Mouse (Mus musculus) A20 (cell line): ENCODE data around the gene Tnnc2.

Source experiments
- DNase-seq: peaks from one replicate; pipeline ENCODE4 v3.0.0-alpha.2; 2011; ENCODE audit warnings: low read depth, low spot score

The Tnnc2 gene

GRCm38 (mm10) chr2:164737377-164738090 lies 42.2 kb downstream of the Tnnc2 start:
- no peak for DNase-seq

DNA sequence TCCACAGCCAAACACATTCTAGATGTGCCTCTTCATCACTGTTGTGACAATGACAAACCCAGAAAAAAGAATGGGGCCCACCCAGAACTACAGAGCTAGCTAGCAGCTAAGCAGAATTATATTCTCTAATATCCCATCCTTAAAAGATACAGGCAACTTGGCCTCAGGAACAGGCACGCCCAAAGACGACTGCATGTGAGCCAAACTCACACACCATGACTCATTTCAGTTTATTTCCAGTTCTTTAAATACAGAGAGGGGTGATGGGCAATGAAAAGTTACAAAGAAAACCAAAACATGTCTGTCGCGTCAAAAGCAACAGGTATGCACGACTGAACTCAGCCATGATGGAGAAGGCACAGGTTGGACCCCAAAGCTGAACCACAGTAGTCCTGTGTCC lies 44.3 kb downstream of the Tnnc2 start:
- no peak for DNase-seq

DNA sequence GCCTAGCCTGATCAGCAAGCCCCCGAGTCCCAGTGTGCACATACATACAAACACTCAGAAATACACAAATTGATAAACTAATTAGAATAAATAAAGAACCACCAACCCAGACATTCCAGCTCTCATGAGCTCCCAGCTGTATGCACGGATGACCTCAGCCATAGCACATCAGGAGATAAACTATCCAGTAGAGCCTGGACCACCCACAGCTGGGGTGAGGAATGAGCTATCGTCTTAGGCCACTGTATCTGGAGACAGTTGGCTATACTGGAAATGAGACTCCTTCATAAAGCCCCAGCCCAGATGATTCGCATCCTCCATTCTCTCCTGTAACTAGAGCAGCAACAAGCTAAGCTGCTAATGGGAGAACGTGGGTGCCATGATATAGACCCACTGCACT lies 44.9 kb downstream of the Tnnc2 start:
- no peak for DNase-seq

GRCm38 (mm10) chr2:164733259-164733658 lies 46.5 kb downstream of the Tnnc2 start:
- DNase-seq: no peak

DNA sequence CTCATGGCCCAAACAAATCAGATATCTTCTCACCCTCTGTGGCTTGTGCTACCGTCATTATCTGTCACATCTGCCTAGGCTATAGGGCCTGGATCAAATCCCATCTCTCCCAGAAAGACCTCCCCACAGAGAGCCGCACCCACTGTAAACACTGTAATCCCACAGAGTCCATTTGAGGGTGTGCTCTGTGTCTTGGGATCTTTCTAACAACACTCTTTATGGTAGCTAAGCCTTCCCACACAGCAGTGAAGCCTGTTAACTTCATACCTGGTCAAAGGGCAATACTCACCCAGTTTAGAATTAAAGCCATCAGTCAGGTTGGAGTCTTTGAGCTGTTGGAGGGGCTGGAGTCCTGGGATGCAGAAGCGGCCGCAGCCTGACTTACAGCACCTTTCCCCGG lies 48.0 kb downstream of the Tnnc2 start:
- DNase-seq: no peak
